Mouse (Mus musculus) MEL (cell line): ENCODE results near the gene Hoxa3. TPM values are rescaled to one million over a fixed set of nuclear protein-coding genes. Genes with fewer than 3 reads are reported as not detected.

Experiments
- DNase-seq: peaks from one replicate; pipeline ENCODE4 v3.0.0; 2011; ENCODE audit warnings: low read depth, low spot score
- H3K27ac ChIP-seq: 2 replicates; pipeline ENCODE4 v1.5.1; 2012; ENCODE audit warnings: low read depth, mild to moderate bottlenecking, control low read depth, low read length, moderate library complexity; ENCODE audit not compliant: control insufficient read depth
- H3K27me3 ChIP-seq, 2 experiments: fragments of 150-350 bp in 1 of 2; sonication (generic) in 1 of 2; 2 replicates each; pipeline ENCODE4 v1.6.1; 2012; ENCODE audit warnings: low read length in 2 of 2, mild to moderate bottlenecking in 2 of 2, improper control_type of control experiment in 1 of 2, moderate library complexity in 1 of 2; ENCODE audit not compliant: insufficient read depth in 2 of 2, control insufficient read depth in 1 of 2
- H3K36me3 ChIP-seq, 2 experiments: 2 replicates each; pipeline ENCODE4 v1.6.1; 2012 to 2014; ENCODE audit warnings: low read length in 2 of 2, improper control_type of control experiment in 1 of 2, inconsistent platforms in 1 of 2, mild to moderate bottlenecking in 1 of 2; ENCODE audit not compliant: insufficient read depth in 2 of 2, control insufficient read depth in 1 of 2
- H3K4me1 ChIP-seq, 2 experiments: fragments of 150-350 bp in 1 of 2; sonication (generic) in 1 of 2; 2 replicates each; pipeline ENCODE4 v1.6.1; 2012; ENCODE audit warnings: low read length in 2 of 2, improper control_type of control experiment in 1 of 2, mild to moderate bottlenecking in 1 of 2; ENCODE audit not compliant: insufficient read depth in 2 of 2, control insufficient read depth in 1 of 2
- H3K4me3 ChIP-seq, 2 experiments: fragments of 150-350 bp in 1 of 2; sonication (generic) in 1 of 2; 2 replicates each; pipeline ENCODE4 v1.5.1; 2012; ENCODE audit warnings: low read depth in 2 of 2, low read length in 2 of 2, mild to moderate bottlenecking in 2 of 2, moderate library complexity in 2 of 2, control low read depth in 1 of 2, improper control_type of control experiment in 1 of 2; ENCODE audit not compliant: control insufficient read depth in 1 of 2, insufficient read depth in 1 of 2
- H3K79me2 ChIP-seq: 2 replicates; pipeline ENCODE4 v1.6.1; 2012; ENCODE audit warnings: mild to moderate bottlenecking, low read length, moderate library complexity; ENCODE audit not compliant: control insufficient read depth, poor library complexity, insufficient read depth
- H3K9ac ChIP-seq: 2 replicates; pipeline ENCODE4 v1.6.1; 2012; ENCODE audit warnings: low read depth, mild to moderate bottlenecking, control low read depth, low read length, moderate library complexity; ENCODE audit not compliant: control insufficient read depth, poor library complexity, severe bottlenecking
- H3K9me3 ChIP-seq: fragments of 150-350 bp; sonication (generic); replicated peaks from 2 replicates; pipeline ENCODE4 v1.6.1; 2012; ENCODE audit warnings: mild to moderate bottlenecking, low read length, improper control_type of control experiment, moderate library complexity; ENCODE audit not compliant: insufficient read depth
- BHLHE40 ChIP-seq: IDR thresholded peaks from 2 replicates; pipeline ENCODE4 v1.6.1; 2012; ENCODE audit warnings: low read depth, mild to moderate bottlenecking, inconsistent platforms, low read length, improper control_type of control experiment, borderline replicate concordance
- CHD1 ChIP-seq: IDR thresholded peaks from 2 replicates; pipeline ENCODE4 v1.6.1; 2012; ENCODE audit warnings: low read depth, mild to moderate bottlenecking, inconsistent platforms, low read length, improper control_type of control experiment
- EP300 ChIP-seq, 2 experiments: IDR thresholded peaks; 2 replicates each; pipeline ENCODE4 v1.6.1; 2011; ENCODE audit warnings: improper control_type of control experiment in 2 of 2, low read length in 2 of 2, low read depth in 1 of 2, mild to moderate bottlenecking in 1 of 2
- GABPA ChIP-seq: IDR thresholded peaks from 2 replicates; pipeline ENCODE4 v1.6.1; 2012; ENCODE audit warnings: low read depth, mild to moderate bottlenecking, inconsistent platforms, low read length, improper control_type of control experiment, moderate library complexity
- JUND ChIP-seq: IDR thresholded peaks from 2 replicates; pipeline ENCODE4 v1.6.1; 2011; ENCODE audit warnings: low read depth, mild to moderate bottlenecking, improper control_type of control experiment, low read length
- MAFK ChIP-seq: IDR thresholded peaks from 2 replicates; pipeline ENCODE4 v1.6.1; 2011; ENCODE audit warnings: low read depth, mild to moderate bottlenecking, low read length, improper control_type of control experiment, borderline replicate concordance
- MXI1 ChIP-seq: IDR thresholded peaks from 2 replicates; pipeline ENCODE4 v1.6.1; 2011; ENCODE audit warnings: mild to moderate bottlenecking, low read depth, low read length, improper control_type of control experiment
- MYB ChIP-seq: IDR thresholded peaks from 2 replicates; pipeline ENCODE4 v1.6.1; 2011; ENCODE audit warnings: mild to moderate bottlenecking, low read depth, low read length, improper control_type of control experiment
- NRF1 ChIP-seq: IDR thresholded peaks from 2 replicates; pipeline ENCODE4 v1.6.1; 2014; ENCODE audit warnings: low read depth, mild to moderate bottlenecking, inconsistent platforms, low read length, improper control_type of control experiment, moderate library complexity; ENCODE audit not compliant: poor library complexity, insufficient read depth, severe bottlenecking
- POLR2A ChIP-seq, 2 experiments: IDR thresholded peaks; 2 replicates each; pipeline ENCODE4 v1.6.1; 2011 to 2012; ENCODE audit warnings: low read length in 2 of 2, mild to moderate bottlenecking in 2 of 2, control low read depth in 1 of 2, improper control_type of control experiment in 1 of 2, low read depth in 1 of 2, moderate library complexity in 1 of 2; ENCODE audit not compliant: control insufficient read depth in 1 of 2, insufficient read depth in 1 of 2, poor library complexity in 1 of 2
- POLR2AphosphoS2 ChIP-seq: IDR thresholded peaks from 2 replicates; pipeline ENCODE4 v1.6.1; 2011; ENCODE audit warnings: low read length, improper control_type of control experiment
- SIN3A ChIP-seq: IDR thresholded peaks from 2 replicates; pipeline ENCODE4 v1.6.1; 2012; ENCODE audit warnings: low read length, improper control_type of control experiment, inconsistent platforms
- TCF12 ChIP-seq: IDR thresholded peaks from 2 replicates; pipeline ENCODE4 v1.6.1; 2014; ENCODE audit warnings: low read depth, mild to moderate bottlenecking, inconsistent platforms, low read length, improper control_type of control experiment, moderate library complexity
- USF1 ChIP-seq: IDR thresholded peaks from 2 replicates; pipeline ENCODE4 v1.6.1; 2014; ENCODE audit warnings: low read depth, mild to moderate bottlenecking, inconsistent platforms, low read length, improper control_type of control experiment, moderate library complexity
- ZC3H11A ChIP-seq: IDR thresholded peaks from 2 replicates; pipeline ENCODE4 v1.6.1; 2012; ENCODE audit warnings: low read depth, mild to moderate bottlenecking, inconsistent platforms, low read length, improper control_type of control experiment
- ZKSCAN1 ChIP-seq: IDR thresholded peaks from 2 replicates; pipeline ENCODE4 v1.6.1; 2012; ENCODE audit warnings: low read depth, mild to moderate bottlenecking, inconsistent platforms, low read length, improper control_type of control experiment, moderate library complexity
- ZNF384 ChIP-seq: IDR thresholded peaks from 2 replicates; pipeline ENCODE4 v1.6.1; 2012; ENCODE audit warnings: low read depth, mild to moderate bottlenecking, inconsistent platforms, low read length, improper control_type of control experiment
- polyA plus RNA-seq, 2 experiments: library from polyadenylated mRNA; stranded (reverse) in 1 of 2; unstranded in 1 of 2; fragments of >175 nt in 1 of 2; fragments of >200 nt in 1 of 2; gene quantifications; 2 replicates each; pipeline versions ENCODE4 v1.2.1 to v1.2.4; 2012; ENCODE audit warnings: low replicate concordance in 2 of 2, low read depth in 1 of 2; ENCODE audit not compliant: insufficient read length in 2 of 2, insufficient read depth in 1 of 2, missing spikeins in 1 of 2
- total RNA-seq: library from RNA; depleted of rRNA; stranded (reverse); fragments of 300-350 nt; gene quantifications from 2 replicates; pipeline ENCODE4 v1.2.3, GENCODE M21; 2012

The Hoxa3 gene
- total and polyA plus RNA-seq, 3 experiments: not detected

DNA sequence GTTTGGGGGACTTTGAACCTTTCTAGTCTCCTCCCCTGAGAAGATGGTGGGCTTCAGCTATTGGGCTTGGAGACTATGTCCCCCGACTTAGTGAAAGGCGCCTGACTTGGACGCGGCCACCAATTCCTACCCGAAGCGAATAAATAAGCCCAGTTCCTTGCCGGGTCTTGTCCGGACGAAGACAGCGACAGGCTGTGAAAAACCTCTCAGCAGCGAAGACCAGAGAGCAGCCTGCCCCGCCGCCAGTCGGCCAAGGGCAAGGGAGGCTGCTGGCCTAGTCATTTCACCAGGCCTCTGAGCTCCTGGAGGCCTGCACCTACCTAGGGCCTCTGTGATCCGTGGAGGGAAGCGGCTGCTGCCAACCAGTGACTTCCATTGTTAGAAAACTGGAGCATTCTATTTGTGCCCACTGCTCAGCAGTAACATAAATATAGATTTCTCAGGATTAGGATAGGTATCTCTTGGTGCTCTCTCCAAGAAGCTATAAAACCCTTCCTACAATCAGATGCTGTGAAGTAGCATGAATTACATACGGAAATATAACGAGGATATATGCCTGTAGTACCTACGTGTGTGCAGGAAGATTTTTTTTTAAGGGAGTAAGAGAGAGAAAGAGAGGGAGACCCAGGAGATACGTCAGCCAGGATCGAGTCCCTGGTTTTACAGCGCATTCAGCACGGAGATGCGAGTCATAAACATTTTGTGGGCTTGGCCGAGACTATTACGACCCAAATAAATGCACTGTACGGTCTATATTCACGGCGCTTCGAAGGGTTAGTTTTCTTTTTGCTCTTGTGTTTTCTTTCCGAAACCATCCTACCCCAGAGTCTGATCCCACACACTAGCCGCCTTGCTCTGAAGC, 7.1 kb upstream of the Hoxa3 start:
- Histone ChIP-seq H3K4me3 (no peak overlapping the region), H3K36me3 (no peaks in the 10 kb centered on the region), H3K27me3 (no peaks in the 10 kb centered on the region), H3K9me3 (no peaks in the 10 kb centered on the region), H3K27ac (no peak overlapping the region)
- DNase-seq: no peak
- TF ChIP-seq MXI1: no peak
- TF ChIP-seq JUND: no peak
- TF ChIP-seq EP300 (IDR thresholded peaks at IDR 0.05; ENCODE audit: low read depth in 1 of 2, low read length in 2 of 2): no peak
- no peak for TF ChIP-seq SIN3A
- TF ChIP-seq GABPA: no peak
- TF ChIP-seq TCF12: no peak
- no peak for TF ChIP-seq MYB
- TF ChIP-seq CHD1: no peak
- no peak for TF ChIP-seq ZC3H11A
- TF ChIP-seq ZKSCAN1: no peak
- no peak for TF ChIP-seq MAFK
- TF ChIP-seq NRF1: no peak
- TF ChIP-seq, all 39 proteins: peak for 0
- H3K79me2 ChIP-seq: no peaks in the 10 kb centered on the region
- H3K4me1 ChIP-seq: no peaks in the 10 kb centered on the region
- H3K9ac ChIP-seq: no peak overlapping the region

DNA sequence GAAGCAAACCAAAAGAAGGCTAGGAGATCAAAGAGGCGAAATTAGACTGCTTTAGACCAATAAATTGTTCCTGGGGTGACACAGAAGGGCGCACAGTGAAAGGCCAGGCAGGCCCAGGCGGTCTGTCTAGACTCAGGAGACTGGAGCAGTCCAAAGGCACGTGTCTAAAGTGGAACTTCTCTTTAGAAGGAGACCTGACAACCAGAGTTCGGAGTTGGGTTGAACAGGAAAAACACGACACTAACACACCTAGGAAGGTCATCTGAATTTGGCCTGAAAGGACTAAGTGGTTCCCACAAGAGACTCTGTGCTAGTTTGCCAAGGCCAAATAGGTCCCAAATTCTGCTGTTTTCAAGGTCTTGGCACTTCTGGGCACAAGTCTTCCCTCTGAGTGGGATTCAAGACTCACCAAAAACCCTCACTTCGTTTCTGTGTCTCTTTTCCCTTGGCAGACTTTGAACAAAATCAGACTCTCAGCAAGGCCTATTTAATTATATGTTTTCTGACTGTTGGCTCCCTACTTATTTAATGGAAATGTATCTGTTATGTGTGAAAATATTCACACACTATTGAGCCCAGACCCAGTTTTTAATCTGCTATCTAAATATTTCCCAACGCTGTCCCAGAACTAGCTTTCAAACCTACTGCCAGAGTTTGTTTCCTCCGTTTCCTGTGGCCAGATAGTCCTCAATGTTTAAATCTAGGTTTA, 6.3 kb upstream of the Hoxa3 start:
- no peak overlapping the region for H3K9ac ChIP-seq
- no peak overlapping the region for H3K4me3 ChIP-seq
- H3K27me3 ChIP-seq: no peaks in the 10 kb centered on the region
- no peaks in the 10 kb centered on the region for H3K9me3 ChIP-seq
- H3K36me3 ChIP-seq: no peaks in the 10 kb centered on the region
- TF ChIP-seq BHLHE40 (no peak), JUND (no peak), POLR2A (IDR thresholded peaks at IDR 0.05; ENCODE audit: control insufficient read depth in 1 of 2, insufficient read depth in 1 of 2, low read depth in 1 of 2, low read length in 2 of 2, poor library complexity in 1 of 2) (no peak), MYB (no peak), USF1 (no peak), POLR2AphosphoS2 (no peak), SIN3A (no peak), ZNF384 (no peak)
- no peak overlapping the region for H3K27ac ChIP-seq
- H3K79me2 ChIP-seq: no peaks in the 10 kb centered on the region
- H3K4me1 ChIP-seq: no peaks in the 10 kb centered on the region
- DNase-seq: no peak
